Mouse (Mus musculus) liver, adult 2 months (tissue): ENCODE results near the gene Rara.
A peak's percentile ranks its signal among the peaks of the same experiment; 100 is the strongest.

Source experiments
- CTCF ChIP-seq: fragments of 200-500 bp; IDR thresholded peaks from 2 replicates; pipeline ENCODE4 v1.5.1; 2011; ENCODE audit warnings: low read depth, low read length, control low read depth
- POLR2A ChIP-seq: fragments of 200-500 bp; IDR thresholded peaks from 2 replicates; pipeline ENCODE4 v1.6.1; 2011; ENCODE audit warnings: low read length, control low read depth; ENCODE audit not compliant: insufficient read depth; ENCODE audit errors: extremely low read depth

DNA sequence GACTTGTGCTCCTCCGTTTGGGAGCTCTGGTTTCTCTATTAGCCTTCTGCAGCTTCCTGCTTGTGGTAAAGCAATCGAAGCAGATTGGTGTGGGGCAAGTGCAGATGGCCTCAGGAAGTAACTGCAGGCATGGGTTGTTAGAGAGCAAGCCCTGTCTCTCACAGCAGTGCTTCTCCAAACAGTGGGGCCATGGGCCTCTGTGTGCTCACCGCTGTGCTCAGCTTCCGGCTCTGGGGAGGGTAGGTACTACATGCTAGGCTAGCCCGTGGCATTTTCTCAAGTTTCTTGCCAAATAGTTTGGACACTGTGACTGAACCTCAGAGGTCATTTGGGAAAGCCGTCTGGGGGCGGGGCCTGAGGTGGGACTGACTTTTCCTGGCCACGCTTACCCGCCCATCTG, 9.4 kb upstream of the Rara start:
- TF ChIP-seq CTCF (peak; percentile 29; the same call in 1 of the 2 replicates), POLR2A (no peak)
